Mouse (Mus musculus) forebrain, embryonic 12.5 days (tissue): ENCODE measurements around the gene Wdr43. TPM values are rescaled to one million over a fixed set of nuclear protein-coding genes. Genes with fewer than 3 reads are reported as not detected.

Source experiments
- ATAC-seq: fragments of 200-750 bp; cut with Nextera tagmentation; 2 replicates; pipeline ENCODE4 v1.8.0; 2017; ENCODE audit warnings: moderate TSS enrichment; ENCODE audit not compliant: low FRiP score
- H3K27ac ChIP-seq: fragments of 300-500 bp; sonication (generic); 2 replicates; pipeline ENCODE4 v1.5.1; 2016; ENCODE audit warnings: mild to moderate bottlenecking
- H3K27me3 ChIP-seq: fragments of 300-500 bp; sonication (generic); 2 replicates; pipeline ENCODE4 v1.6.1; 2016; ENCODE audit warnings: mild to moderate bottlenecking
- H3K36me3 ChIP-seq: fragments of 300-500 bp; sonication (generic); replicated peaks from 2 replicates; pipeline ENCODE4 v1.6.1; 2016; ENCODE audit warnings: mild to moderate bottlenecking
- H3K4me1 ChIP-seq: fragments of 300-500 bp; sonication (generic); 2 replicates; pipeline ENCODE4 v1.6.1; 2016
- H3K4me2 ChIP-seq: fragments of 300-500 bp; sonication (generic); 2 replicates; pipeline ENCODE4 v1.6.1; 2016; ENCODE audit warnings: mild to moderate bottlenecking, moderate library complexity
- H3K4me3 ChIP-seq: fragments of 300-500 bp; sonication (generic); replicated peaks from 2 replicates; pipeline ENCODE4 v1.5.1; 2016; ENCODE audit warnings: mild to moderate bottlenecking
- H3K9ac ChIP-seq: fragments of 300-500 bp; sonication (generic); 2 replicates; pipeline ENCODE4 v1.6.1; 2016; ENCODE audit warnings: mild to moderate bottlenecking
- H3K9me3 ChIP-seq: fragments of 300-500 bp; sonication (generic); 2 replicates; pipeline ENCODE4 v1.6.1; 2016
- WGBS: fragments of 180-500 bp; shearing (Covaris S2); methylation state at CpG from one replicate; pipeline ENCODE4 v1.1.7; 2016; 5-methylcytosine and 5-hydroxymethylcytosine counted together
- polyA plus RNA-seq: library from polyadenylated mRNA; unstranded; fragments of >200 nt; fragmentation: Nextera tagmentation; extraction: Ambion mirVana; gene quantifications from 2 replicates; pipeline ENCODE4 v1.2.1, GENCODE M21; 2016

Gene Wdr43
- polyA plus RNA-seq = 79.9 and 80.0 TPM in 2 replicates

GRCm38 (mm10) chr17:71615638-71616318, at the start of gene Wdr43:
Gene Wdr43, plus strand, starts transcription at chr17:71615895.
- Histone ChIP-seq H3K27ac (peak within 1 kb of the TSS; percentile 54), H3K4me2 (peak within 1 kb of the TSS; percentile 77), H3K36me3 (peaks cover 11% of the 10 kb centered on the region), H3K27me3 (no peaks in the 10 kb centered on the region), H3K9ac (peak within 1 kb of the TSS; percentile 92), H3K9me3 (no peaks in the 10 kb centered on the region), H3K4me3 (peak within 1 kb of the TSS; percentile 99), H3K4me1 (peaks cover 18% of the 10 kb centered on the region)
- peak; percentile 100 for ATAC-seq
- WGBS = 6% methylated on average over 40 of the region's 40 CpGs

- Histone ChIP-seq H3K9me3 (no peaks in the 10 kb centered on the region), H3K9ac (no peak overlapping the region), H3K4me2 (no peak overlapping the region), H3K27me3 (no peaks in the 10 kb centered on the region), H3K4me3 (no peak overlapping the region), H3K36me3 (no peaks in the 10 kb centered on the region), H3K4me1 (no peaks in the 10 kb centered on the region), H3K27ac (no peak overlapping the region)
- ATAC-seq = no peak
- WGBS = 85% methylated on average over 1 of the region's 1 CpGs
Observed at GRCm38 (mm10) chr17:71579176-71579705, 36.5 kb upstream of the Wdr43 start.

GRCm38 (mm10) chr17:71597881-71598658, 17.6 kb upstream of the Wdr43 start:
- Histone ChIP-seq H3K27ac (peak overlapping the region; percentile 43; the same call in 1 of the 2 replicates), H3K4me2 (peak overlapping the region; percentile 84), H3K4me1 (peaks cover 27% of the 10 kb centered on the region), H3K36me3 (no peaks in the 10 kb centered on the region), H3K27me3 (0 out of 2 replicates have a peak, but pooled peaks cover 5% of the 10 kb centered on the region), H3K9me3 (no peaks in the 10 kb centered on the region), H3K9ac (peak overlapping the region; percentile 58), H3K4me3 (peak overlapping the region; percentile 66)
- under 1% methylated on average over 48 of the region's 48 CpGs for WGBS
- ATAC-seq = no peak; the same call in 1 of the 2 replicates

- Histone ChIP-seq H3K36me3 (no peaks in the 10 kb centered on the region), H3K9ac (peak overlapping the region; percentile 58), H3K27ac (peak overlapping the region; percentile 43; the same call in 1 of the 2 replicates), H3K9me3 (0 out of 2 replicates have a peak, but pooled peaks cover under 1% of the 10 kb centered on the region), H3K4me2 (peak overlapping the region; percentile 84), H3K4me1 (peaks cover 27% of the 10 kb centered on the region), H3K4me3 (peak overlapping the region; percentile 66), H3K27me3 (0 out of 2 replicates have a peak, but pooled peaks cover 7% of the 10 kb centered on the region)
- WGBS = 7% methylated on average over 42 of the region's 42 CpGs
- ATAC-seq = peak; percentile 98
Observed at GRCm38 (mm10) chr17:71598659-71599554, 16.8 kb upstream of the Wdr43 start.

GRCm38 (mm10) chr17:71616319-71617032, 781 bp downstream of the Wdr43 start:
- Histone ChIP-seq H3K4me1 (peaks cover 18% of the 10 kb centered on the region), H3K4me2 (peak overlapping the region; percentile 77), H3K27me3 (no peaks in the 10 kb centered on the region), H3K4me3 (peak overlapping the region; percentile 99), H3K9me3 (no peaks in the 10 kb centered on the region), H3K36me3 (peaks cover 11% of the 10 kb centered on the region), H3K9ac (peak overlapping the region; percentile 92), H3K27ac (peak overlapping the region; percentile 54)
- under 1% methylated on average over 70 of the region's 73 CpGs for WGBS
- ATAC-seq = peak; percentile 60

GRCm38 (mm10) chr17:71617033-71617362, 1.3 kb downstream of the Wdr43 start:
- no peak for ATAC-seq
- no peaks in the 10 kb centered on the region for H3K27me3 ChIP-seq
- no peaks in the 10 kb centered on the region for H3K9me3 ChIP-seq
- H3K4me2 ChIP-seq = peak overlapping the region; percentile 77
- H3K4me1 ChIP-seq = peaks cover 18% of the 10 kb centered on the region
- peak overlapping the region; percentile 92 for H3K9ac ChIP-seq
- peak overlapping the region; percentile 99 for H3K4me3 ChIP-seq
- no peak overlapping the region for H3K27ac ChIP-seq
- 1% methylated on average over 10 of the region's 10 CpGs for WGBS
- peaks cover 11% of the 10 kb centered on the region for H3K36me3 ChIP-seq

GRCm38 (mm10) chr17:71617974-71618373, 2.3 kb downstream of the Wdr43 start:
- H3K36me3 ChIP-seq = peaks cover 11% of the 10 kb centered on the region
- WGBS = 83% methylated on average over 4 of the region's 4 CpGs
- no peak for ATAC-seq
- H3K4me3 ChIP-seq = no peak overlapping the region
- H3K27me3 ChIP-seq = no peaks in the 10 kb centered on the region
- H3K4me1 ChIP-seq = peaks cover 18% of the 10 kb centered on the region
- no peak overlapping the region for H3K9ac ChIP-seq
- peak overlapping the region; percentile 77 for H3K4me2 ChIP-seq
- H3K9me3 ChIP-seq = no peaks in the 10 kb centered on the region
- H3K27ac ChIP-seq = no peak overlapping the region

GRCm38 (mm10) chr17:71631806-71632205, 16.1 kb downstream of the Wdr43 start:
- ATAC-seq = no peak
- Histone ChIP-seq H3K4me2 (no peak overlapping the region), H3K36me3 (peaks cover 76% of the 10 kb centered on the region), H3K4me1 (no peaks in the 10 kb centered on the region), H3K4me3 (no peak overlapping the region), H3K27me3 (no peaks in the 10 kb centered on the region), H3K9ac (no peak overlapping the region), H3K9me3 (no peaks in the 10 kb centered on the region), H3K27ac (no peak overlapping the region)
- WGBS = 84% methylated on average over 10 of the region's 10 CpGs

GRCm38 (mm10) chr17:71633350-71633749, 17.7 kb downstream of the Wdr43 start:
- Histone ChIP-seq H3K27me3 (no peaks in the 10 kb centered on the region), H3K9me3 (no peaks in the 10 kb centered on the region), H3K27ac (no peak overlapping the region), H3K4me3 (no peak overlapping the region), H3K4me2 (no peak overlapping the region), H3K36me3 (peaks cover 79% of the 10 kb centered on the region), H3K4me1 (no peaks in the 10 kb centered on the region), H3K9ac (no peak overlapping the region)
- ATAC-seq = no peak
- 89% methylated on average over 8 of the region's 8 CpGs for WGBS

GRCm38 (mm10) chr17:71636786-71637185, 21.1 kb downstream of the Wdr43 start:
- Histone ChIP-seq H3K27ac (no peak overlapping the region), H3K9ac (no peak overlapping the region), H3K9me3 (no peaks in the 10 kb centered on the region), H3K27me3 (no peaks in the 10 kb centered on the region), H3K4me2 (no peak overlapping the region), H3K4me3 (no peak overlapping the region), H3K4me1 (no peaks in the 10 kb centered on the region), H3K36me3 (peaks cover 87% of the 10 kb centered on the region)
- ATAC-seq = no peak
- WGBS = 93% methylated on average over 8 of the region's 8 CpGs

GRCm38 (mm10) chr17:71637750-71638265, 22.1 kb downstream of the Wdr43 start:
- Histone ChIP-seq H3K27ac (no peak overlapping the region), H3K36me3 (peaks cover 90% of the 10 kb centered on the region), H3K27me3 (no peaks in the 10 kb centered on the region), H3K4me2 (no peak overlapping the region), H3K4me3 (no peak overlapping the region), H3K9ac (no peak overlapping the region), H3K9me3 (no peaks in the 10 kb centered on the region), H3K4me1 (no peaks in the 10 kb centered on the region)
- 95% methylated on average over 4 of the region's 4 CpGs for WGBS
- ATAC-seq = no peak
